Mouse (Mus musculus) spleen, adult 18-20 months (tissue): ENCODE measurements at regions not wholly inside any gene's neighbourhood (a gene's known extent, or its start where the extent isn't known, plus 50 kb on each side); places are given as distances from the start of the nearest gene placed in this dataset.
A peak's percentile ranks its signal among the peaks of the same experiment; 100 is the strongest.
"Not testable (repeated sequence)": the region's sequence is repeated elsewhere in the genome, so short reads cannot be mapped to it uniquely, and the experiment has no call there.

ENCODE experiments used
- DNase-seq, 2 experiments: peaks; one replicate each; pipeline ENCODE4 v3.0.0; 2022; ENCODE audit warnings: mixed read lengths in 2 of 2

- DNase-seq: no peak
Observed at GRCm38 (mm10) chr17:83987683-83988082, 139.9 kb upstream of the Haao start.

GRCm38 (mm10) chr17:83985916-83986578 lies 138.3 kb upstream of the Haao start:
- DNase-seq: peak in 1 of 2 experiments; percentile 38

GRCm38 (mm10) chr17:83985333-83985790 lies 137.6 kb upstream of the Haao start:
- peak in 1 of 2 experiments; percentile 33 for DNase-seq

- no peak for DNase-seq
Observed at GRCm38 (mm10) chr17:83983837-83984388, 136.2 kb upstream of the Haao start.

GRCm38 (mm10) chr17:83983070-83983836 lies 135.5 kb upstream of the Haao start:
- no peak for DNase-seq

GRCm38 (mm10) chr17:83982700-83983069 lies 134.9 kb upstream of the Haao start:
- DNase-seq: no peak

GRCm38 (mm10) chr17:83978858-83979470 lies 131.2 kb upstream of the Haao start:
- DNase-seq: no peak

- no peak for DNase-seq
Observed at GRCm38 (mm10) chr17:83977725-83978124, 130.0 kb upstream of the Haao start.

- DNase-seq: no peak
Observed at GRCm38 (mm10) chr17:83975813-83976212, 128.1 kb upstream of the Haao start.

GRCm38 (mm10) chr17:83973461-83974350 lies 125.9 kb upstream of the Haao start:
- DNase-seq: peak in 1 of 2 experiments; percentile 68

GRCm38 (mm10) chr17:83972874-83973273 lies 125.1 kb upstream of the Haao start:
- DNase-seq: no peak

- DNase-seq: no peak
Observed at GRCm38 (mm10) chr17:83972470-83972869, 124.7 kb upstream of the Haao start.

GRCm38 (mm10) chr17:83972026-83972425 lies 124.3 kb upstream of the Haao start:
- no peak for DNase-seq

- DNase-seq: no peak
Observed at GRCm38 (mm10) chr17:83969407-83969826, 121.7 kb upstream of the Haao start.

- DNase-seq: not testable (repeated sequence)
Observed at GRCm38 (mm10) chr17:83968124-83968523, 120.4 kb upstream of the Haao start.

- no peak for DNase-seq
Observed at GRCm38 (mm10) chr17:83967007-83967406, 119.2 kb upstream of the Haao start.

GRCm38 (mm10) chr17:83964454-83965211 lies 116.9 kb upstream of the Haao start:
- no peak for DNase-seq

GRCm38 (mm10) chr17:83963561-83963960 lies 115.8 kb upstream of the Haao start:
- DNase-seq: no peak

GRCm38 (mm10) chr17:83962841-83963240 lies 115.1 kb upstream of the Haao start:
- no peak for DNase-seq

- DNase-seq: no peak
Observed at GRCm38 (mm10) chr17:83962126-83962525, 114.4 kb upstream of the Haao start.

GRCm38 (mm10) chr17:83960821-83961220 lies 113.1 kb upstream of the Haao start:
- no peak for DNase-seq

GRCm38 (mm10) chr17:83960158-83960557 lies 112.4 kb upstream of the Haao start:
- DNase-seq: no peak
